Mouse (Mus musculus) midbrain, embryonic 16.5 days (tissue): ENCODE data around the gene Tnfrsf21. TPM values are rescaled to one million over a fixed set of nuclear protein-coding genes. Genes with fewer than 3 reads are reported as not detected.
A peak's percentile ranks its signal among the peaks of the same experiment; 100 is the strongest.

Experiments used
- ATAC-seq: fragments of 200-750 bp; cut with Nextera tagmentation; 2 replicates; pipeline ENCODE4 v1.8.0; 2017; ENCODE audit warnings: moderate TSS enrichment
- H3K27ac ChIP-seq: fragments of 300-500 bp; sonication (generic); 2 replicates; pipeline ENCODE4 v1.5.1; 2014; ENCODE audit warnings: mild to moderate bottlenecking, low read length, mixed read lengths
- H3K27me3 ChIP-seq: fragments of 300-500 bp; sonication (generic); 2 replicates; pipeline ENCODE4 v1.6.1; 2014; ENCODE audit warnings: low read depth, low read length, mixed read lengths; ENCODE audit not compliant: control insufficient read depth, insufficient read depth
- H3K36me3 ChIP-seq: fragments of 300-500 bp; sonication (generic); 2 replicates; pipeline ENCODE4 v1.6.1; 2014; ENCODE audit warnings: mild to moderate bottlenecking, low read length, moderate library complexity, mixed read lengths; ENCODE audit not compliant: control insufficient read depth, insufficient read depth
- H3K4me1 ChIP-seq: fragments of 300-500 bp; sonication (generic); 2 replicates; pipeline ENCODE4 v1.6.1; 2014; ENCODE audit warnings: mild to moderate bottlenecking, low read length, mixed read lengths; ENCODE audit not compliant: control insufficient read depth, insufficient read depth
- H3K4me2 ChIP-seq: fragments of 300-500 bp; sonication (generic); 2 replicates; pipeline ENCODE4 v1.6.1; 2014; ENCODE audit warnings: mild to moderate bottlenecking, low read length, mixed read lengths
- H3K4me3 ChIP-seq: fragments of 300-500 bp; sonication (generic); 2 replicates; pipeline ENCODE4 v1.5.1; 2014; ENCODE audit warnings: low read depth, mild to moderate bottlenecking, low read length, moderate library complexity, mixed read lengths
- H3K9ac ChIP-seq: fragments of 300-500 bp; sonication (generic); 2 replicates; pipeline ENCODE4 v1.6.1; 2014; ENCODE audit warnings: low read depth, low read length, mixed read lengths
- H3K9me3 ChIP-seq: fragments of 300-500 bp; sonication (generic); replicated peaks from 2 replicates; pipeline ENCODE4 v1.6.1; 2014; ENCODE audit warnings: mild to moderate bottlenecking, low read length, mixed read lengths; ENCODE audit not compliant: control insufficient read depth, poor library complexity, severe bottlenecking
- WGBS: fragments of 180-500 bp; shearing (Covaris S2); extraction: QIAGEN DNeasy Blood & Tissue Kit; methylation state at CpG from one replicate; pipeline ENCODE4 v1.1.7; 2014; 5-methylcytosine and 5-hydroxymethylcytosine counted together
- polyA plus RNA-seq: library from polyadenylated mRNA; unstranded; fragments of >200 nt; fragmentation: Nextera tagmentation; extraction: Ambion mirVana; gene quantifications from 2 replicates; pipeline ENCODE4 v1.2.1, GENCODE M21; 2015

The Tnfrsf21 gene
- polyA plus RNA-seq, 1 experiment from 2014 or later, result 71.6 TPM

DNA sequence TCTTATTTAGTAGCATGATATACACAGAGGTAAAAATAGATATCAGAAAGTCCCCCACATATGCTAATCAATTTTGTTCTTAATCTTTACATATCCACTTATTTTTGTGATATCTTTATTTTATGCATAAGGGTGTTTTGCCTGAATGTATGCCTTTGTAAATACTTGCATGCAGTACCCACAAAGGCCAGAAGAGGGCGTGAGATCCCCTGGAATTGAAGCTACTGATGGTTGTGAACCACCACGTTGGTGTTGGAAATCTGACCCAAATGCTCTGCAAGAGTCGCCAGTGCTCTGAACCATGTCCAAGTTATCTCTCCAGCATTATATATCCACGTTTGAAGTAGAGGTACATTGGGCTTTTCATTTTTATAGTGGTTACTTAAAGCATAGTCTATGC, 28.7 kb upstream of the Tnfrsf21 start:
- WGBS, result 29% methylated on average over 4 of the region's 4 CpGs

DNA sequence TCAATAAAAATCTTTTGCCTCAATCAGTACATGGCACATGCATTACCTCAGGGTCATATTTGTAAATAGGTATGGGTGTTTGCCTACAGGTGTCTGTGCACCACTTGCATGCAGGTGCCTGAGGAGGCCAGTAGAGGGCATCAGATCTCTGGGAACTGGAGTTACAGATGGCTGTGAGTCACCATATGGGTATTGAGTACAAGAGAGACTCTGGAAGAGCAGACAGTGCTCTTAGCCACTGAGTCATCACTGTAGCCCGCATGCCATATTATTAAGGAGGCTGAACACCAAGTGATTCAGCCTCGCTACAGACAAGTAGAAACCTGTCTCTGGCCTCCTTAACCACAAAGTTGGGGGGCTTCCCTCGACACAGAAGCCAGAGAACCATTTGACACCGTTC, 26.4 kb upstream of the Tnfrsf21 start:
- no peaks in the 10 kb centered on the region for H3K27me3 ChIP-seq
- H3K9me3 ChIP-seq, result no peaks in the 10 kb centered on the region
- 92% methylated on average over 4 of the region's 4 CpGs for WGBS
- no peak overlapping the region for H3K27ac ChIP-seq
- H3K9ac ChIP-seq, result no peak overlapping the region
- H3K4me1 ChIP-seq, result no peaks in the 10 kb centered on the region
- H3K4me3 ChIP-seq, result no peak overlapping the region
- H3K4me2 ChIP-seq, result no peak overlapping the region
- no peak for ATAC-seq
- no peaks in the 10 kb centered on the region for H3K36me3 ChIP-seq

More for the DNA sequence above, 28.7 kb upstream of the Tnfrsf21 start:
- H3K27me3 ChIP-seq, result no peaks in the 10 kb centered on the region
- no peak overlapping the region for H3K9ac ChIP-seq
- H3K4me1 ChIP-seq, result no peaks in the 10 kb centered on the region
- no peak overlapping the region for H3K27ac ChIP-seq
- no peaks in the 10 kb centered on the region for H3K36me3 ChIP-seq
- H3K4me2 ChIP-seq, result no peak overlapping the region
- no peak for ATAC-seq
- H3K4me3 ChIP-seq, result no peak overlapping the region
- no peaks in the 10 kb centered on the region for H3K9me3 ChIP-seq

DNA sequence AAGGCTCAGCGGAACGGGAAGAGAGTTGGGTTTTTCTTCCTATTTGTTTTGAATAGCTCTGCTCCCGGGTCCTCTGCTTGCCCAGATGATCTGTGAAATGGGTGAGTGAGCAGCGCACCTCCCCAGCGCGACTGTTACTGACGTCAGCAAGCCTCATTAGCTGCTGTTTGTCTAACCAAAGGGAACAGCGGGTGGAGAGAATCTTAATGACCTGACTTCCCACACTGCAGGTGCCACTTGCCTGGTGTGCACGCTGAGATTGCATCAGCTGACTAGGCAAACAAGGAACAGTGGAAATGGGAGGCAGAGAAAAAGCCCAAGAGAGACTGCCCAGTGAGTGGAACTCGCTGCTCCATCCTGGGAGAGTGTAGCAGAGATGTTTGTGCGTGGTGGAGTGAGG, 25.2 kb upstream of the Tnfrsf21 start:
- H3K27me3 ChIP-seq, result no peaks in the 10 kb centered on the region
- no peak overlapping the region for H3K9ac ChIP-seq
- no peaks in the 10 kb centered on the region for H3K36me3 ChIP-seq
- no peak for ATAC-seq
- H3K27ac ChIP-seq, result no peak overlapping the region
- no peaks in the 10 kb centered on the region for H3K4me1 ChIP-seq
- no peak overlapping the region for H3K4me2 ChIP-seq
- no peaks in the 10 kb centered on the region for H3K9me3 ChIP-seq
- WGBS, result 61% methylated on average over 11 of the region's 11 CpGs
- H3K4me3 ChIP-seq, result no peak overlapping the region

DNA sequence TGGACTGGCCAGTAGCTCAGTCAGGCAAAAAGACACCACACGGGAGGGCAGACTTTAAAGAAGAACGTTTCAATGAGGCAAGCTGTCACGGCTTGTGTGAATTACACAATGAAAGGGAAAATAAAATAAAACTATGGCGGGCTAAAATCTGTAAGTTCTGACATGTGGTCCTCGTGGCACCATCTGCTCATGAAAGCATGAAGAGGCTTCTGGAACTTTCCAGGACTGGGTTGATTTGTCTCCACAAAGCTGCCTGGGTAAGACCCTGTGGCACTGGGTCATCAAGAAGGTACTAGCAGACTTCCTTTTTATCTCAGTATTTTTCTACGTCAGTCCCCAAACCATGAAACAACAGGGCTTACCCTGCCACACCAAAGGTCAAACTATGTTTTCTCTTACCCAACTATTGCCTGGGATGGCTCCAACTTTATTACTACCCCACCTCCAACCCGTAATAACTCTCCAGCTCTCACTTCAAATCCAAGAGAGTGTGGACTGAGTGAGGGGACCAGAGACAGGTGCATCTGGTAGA, 16.8 kb upstream of the Tnfrsf21 start:
- 72% methylated on average over 7 of the region's 7 CpGs for WGBS
- no peaks in the 10 kb centered on the region for H3K36me3 ChIP-seq
- no peak for ATAC-seq

DNA sequence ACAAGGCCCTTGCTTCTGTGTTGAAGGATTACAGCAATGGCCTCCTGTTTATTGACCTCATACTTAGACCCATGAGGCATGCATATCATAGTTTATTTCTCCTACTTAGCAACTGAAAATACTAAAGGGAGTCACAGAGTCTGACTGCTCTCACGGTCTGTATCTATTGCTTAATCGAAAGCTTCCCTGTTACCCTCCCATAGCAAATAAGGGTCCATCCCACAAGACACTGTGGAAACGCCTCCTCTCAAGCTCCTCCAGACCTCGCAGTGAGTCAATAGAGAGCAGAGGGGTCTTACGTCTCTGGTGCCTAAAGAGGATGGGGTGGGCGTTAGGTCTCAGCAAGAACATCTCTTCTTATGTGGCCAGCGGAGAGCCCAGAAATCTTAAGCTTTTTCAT, 15.8 kb upstream of the Tnfrsf21 start:
- 95% methylated on average over 7 of the region's 7 CpGs for WGBS
- no peak for ATAC-seq
- no peak overlapping the region for H3K4me2 ChIP-seq
- no peak overlapping the region for H3K4me3 ChIP-seq
- H3K4me1 ChIP-seq, result no peaks in the 10 kb centered on the region
- no peak overlapping the region for H3K27ac ChIP-seq
- no peaks in the 10 kb centered on the region for H3K36me3 ChIP-seq
- H3K27me3 ChIP-seq, result no peaks in the 10 kb centered on the region
- no peaks in the 10 kb centered on the region for H3K9me3 ChIP-seq
- H3K9ac ChIP-seq, result no peak overlapping the region

More for the DNA sequence above, 16.8 kb upstream of the Tnfrsf21 start:
- no peaks in the 10 kb centered on the region for H3K9me3 ChIP-seq
- H3K4me2 ChIP-seq, result no peak overlapping the region
- H3K9ac ChIP-seq, result no peak overlapping the region
- H3K4me3 ChIP-seq, result no peak overlapping the region
- H3K27ac ChIP-seq, result no peak overlapping the region
- H3K4me1 ChIP-seq, result no peaks in the 10 kb centered on the region
- no peaks in the 10 kb centered on the region for H3K27me3 ChIP-seq

DNA sequence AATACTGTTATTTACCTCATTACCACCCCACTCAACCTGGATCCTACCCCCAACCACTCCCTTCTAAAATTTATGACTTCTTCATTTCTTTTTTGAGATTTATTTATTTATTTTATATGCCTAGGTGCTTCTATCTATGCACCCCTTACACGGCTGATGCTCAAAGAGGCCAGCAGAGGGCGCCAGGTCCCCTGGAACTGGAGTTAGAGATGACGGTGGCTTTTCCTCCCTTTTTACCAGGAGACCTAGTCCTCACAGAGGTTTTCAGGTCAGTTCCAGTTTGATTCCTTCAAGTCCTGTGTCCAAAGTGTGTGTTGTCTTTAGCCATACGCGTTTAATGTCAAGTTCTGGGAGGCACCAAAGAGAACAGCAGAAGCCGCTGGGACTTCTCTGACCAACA, 3.6 kb upstream of the Tnfrsf21 start:
- H3K4me1 ChIP-seq, result peaks cover 3% of the 10 kb centered on the region; the same call in 1 of the 2 replicates
- WGBS, result 16% methylated on average over 6 of the region's 6 CpGs
- no peaks in the 10 kb centered on the region for H3K27me3 ChIP-seq
- H3K4me3 ChIP-seq, result no peak overlapping the region
- H3K27ac ChIP-seq, result no peak overlapping the region
- ATAC-seq, result no peak
- no peaks in the 10 kb centered on the region for H3K36me3 ChIP-seq
- no peak overlapping the region for H3K9ac ChIP-seq
- H3K9me3 ChIP-seq, result no peaks in the 10 kb centered on the region
- H3K4me2 ChIP-seq, result no peak overlapping the region

DNA sequence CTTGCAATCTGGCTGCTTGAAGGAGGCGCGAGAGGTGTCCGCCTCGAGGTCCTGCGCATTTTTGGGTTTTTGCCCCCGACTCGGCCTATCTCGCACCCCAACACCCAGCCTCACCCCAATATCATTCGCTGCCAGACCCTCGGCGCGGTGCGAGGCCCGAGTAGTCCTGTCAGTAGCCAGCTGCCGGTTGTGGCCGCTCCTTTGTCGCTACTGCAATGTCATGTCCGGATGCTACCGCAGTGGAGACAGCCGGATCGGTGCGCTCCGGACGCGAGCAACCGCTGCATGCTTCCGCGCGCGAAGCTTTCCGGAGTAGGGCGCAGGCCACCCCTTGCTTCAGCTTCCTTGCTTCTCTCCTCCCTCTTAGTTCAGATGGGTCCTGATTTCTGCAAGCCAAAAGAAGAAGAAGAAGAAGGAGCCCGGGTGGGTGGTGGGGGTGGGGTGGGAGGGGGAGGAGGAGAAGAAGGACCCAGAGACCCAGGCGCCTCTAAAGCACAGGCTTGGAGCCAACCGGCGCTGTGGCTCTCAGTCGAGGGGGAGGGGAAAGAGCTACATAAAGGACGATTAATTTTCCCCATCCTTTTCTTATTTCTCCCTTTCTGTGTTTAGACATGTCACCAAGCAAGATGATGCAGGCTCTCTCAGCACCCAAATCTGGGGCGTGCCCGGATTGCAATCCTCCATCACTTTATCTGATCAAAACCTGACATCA, 1.1 kb downstream of the Tnfrsf21 start:
- peak; percentile 63 for ATAC-seq
- Histone ChIP-seq H3K4me3 (peak overlapping the region; percentile 99), H3K27me3 (no peaks in the 10 kb centered on the region), H3K36me3 (0 out of 2 replicates have a peak, but pooled peaks cover 3% of the 10 kb centered on the region), H3K9ac (peak overlapping the region; percentile 100), H3K4me2 (peak overlapping the region; percentile 72), H3K9me3 (no peaks in the 10 kb centered on the region), H3K27ac (peak overlapping the region; percentile 97), H3K4me1 (peaks cover 16% of the 10 kb centered on the region)
- WGBS, result under 1% methylated on average over 39 of the region's 40 CpGs

DNA sequence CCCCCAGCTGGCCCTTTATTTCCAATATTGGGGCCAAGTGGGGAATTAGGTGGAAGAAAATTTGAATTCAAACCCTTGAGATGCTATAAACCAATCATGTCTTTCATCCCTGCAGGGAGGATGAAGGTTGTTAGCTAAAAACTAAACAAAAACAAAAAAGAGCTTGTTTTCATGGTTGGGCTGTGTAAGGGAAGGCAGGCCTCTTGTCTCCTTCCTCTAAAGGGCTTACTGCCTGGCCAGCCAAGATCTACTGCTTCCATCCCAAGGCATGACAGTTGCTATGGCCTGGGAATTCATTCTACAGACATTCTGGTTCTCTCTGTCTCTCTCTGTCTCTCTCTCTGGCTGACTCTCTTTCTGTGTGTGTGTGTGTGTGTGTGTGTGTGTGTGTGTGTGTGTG, 1.7 kb downstream of the Tnfrsf21 start:
- peak overlapping the region; percentile 99 for H3K4me3 ChIP-seq
- no peaks in the 10 kb centered on the region for H3K9me3 ChIP-seq
- H3K36me3 ChIP-seq, result 0 out of 2 replicates have a peak, but pooled peaks cover 3% of the 10 kb centered on the region
- H3K27me3 ChIP-seq, result no peaks in the 10 kb centered on the region
- peak overlapping the region; percentile 100 for H3K9ac ChIP-seq
- no peak for ATAC-seq
- peak overlapping the region; percentile 97 for H3K27ac ChIP-seq
- H3K4me1 ChIP-seq, result peaks cover 16% of the 10 kb centered on the region
- peak overlapping the region; percentile 72 for H3K4me2 ChIP-seq

DNA sequence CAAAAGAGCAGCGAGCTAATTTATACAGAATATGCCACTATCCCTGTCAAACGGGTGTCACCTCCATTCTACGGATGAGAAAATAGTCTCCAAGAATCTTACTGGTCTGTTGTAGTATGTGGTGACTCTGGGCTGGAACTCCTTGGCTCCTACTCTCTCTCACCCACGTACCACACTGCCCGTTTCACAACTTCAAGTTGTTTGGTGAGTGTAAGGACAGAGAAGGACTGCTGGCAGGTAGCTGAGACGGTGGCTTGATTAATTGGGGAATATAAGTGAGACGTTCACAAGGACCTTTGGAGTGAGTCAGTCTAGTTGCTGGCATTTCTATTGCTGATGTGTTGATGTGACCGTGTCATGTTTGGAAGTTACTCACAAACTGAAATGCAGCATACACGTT, 3.3 kb downstream of the Tnfrsf21 start:
- Histone ChIP-seq H3K36me3 (0 out of 2 replicates have a peak, but pooled peaks cover 3% of the 10 kb centered on the region), H3K4me3 (no peak overlapping the region), H3K9ac (no peak overlapping the region), H3K4me1 (peaks cover 16% of the 10 kb centered on the region), H3K4me2 (no peak overlapping the region), H3K27ac (no peak overlapping the region), H3K9me3 (no peaks in the 10 kb centered on the region), H3K27me3 (no peaks in the 10 kb centered on the region)
- 91% methylated on average over 9 of the region's 9 CpGs for WGBS
- ATAC-seq, result no peak
